9 mouse cellular contexts compared by ENCODE assay signal in genomic region chr10:93298208-93298607, GRCm38 (mm10). TPM values are rescaled to one million over a fixed set of nuclear protein-coding genes. Genes with fewer than 3 reads are reported as not detected.
DNase-seq lines count a peak whose midpoint lies in the region; ATAC-seq lines count a peak whose summit lies in the region.
"Had no signal": no experiment of that assay in that cellular context is flagged by ENCODE, and none has a peak within 500 bp of the region (broad histone marks: within the 10 kb centered on the region; RNA-seq: fewer than 3 reads in every experiment).

No protein-coding gene starts in this region.

- peaks cover 9% of the 10 kb centered on the region; the same call in 1 of the 2 replicates for H3K4me1 ChIP-seq in hindbrain, embryonic 13.5 days (replicated peaks)
- H3K4me1 ChIP-seq in hindbrain, embryonic 14.5 days (replicated peaks; ENCODE audit: control insufficient read depth, insufficient read depth, low read length) = 0 out of 2 replicates have a peak, but pooled peaks cover 4% of the 10 kb centered on the region
- peaks cover 39% of the 10 kb centered on the region for H3K4me1 ChIP-seq in lung, embryonic 15.5 days
- peaks cover 65% of the 10 kb centered on the region for H3K4me1 ChIP-seq in embryonic facial prominence, embryonic 10.5 days
- peaks cover 12% of the 10 kb centered on the region; the same call in 1 of the 2 replicates for H3K4me1 ChIP-seq in neural tube, embryonic 15.5 days

- DNase-seq in hindbrain, embryonic 14.5 days (ENCODE audit: low spot score) = no peak
- DNase-seq in lung, postnatal 36 days = no peak
- DNase-seq in embryonic facial prominence, embryonic 10.5 days (ENCODE audit: low spot score) = no peak
- DNase-seq in spleen, postnatal 14 days (ENCODE audit: low spot score in 2 of 2) = no peak
- DNase-seq: adrenal gland, postnatal 10 days; cerebellum, adult 9-11 months had no signal

- no peak overlapping the region for H3K4me3 ChIP-seq in hindbrain, embryonic 13.5 days
- H3K4me3 ChIP-seq in hindbrain, embryonic 14.5 days (replicated peaks; ENCODE audit: low read length) = no peak overlapping the region
- no peak overlapping the region for H3K4me3 ChIP-seq in lung, embryonic 15.5 days
- no peak overlapping the region for H3K4me3 ChIP-seq in embryonic facial prominence, embryonic 10.5 days
- H3K4me3 ChIP-seq in neural tube, embryonic 15.5 days (replicated peaks) = no peak overlapping the region

- no peaks in the 10 kb centered on the region for H3K36me3 ChIP-seq in hindbrain, embryonic 13.5 days
- H3K36me3 ChIP-seq in hindbrain, embryonic 14.5 days (replicated peaks; ENCODE audit: control insufficient read depth, insufficient read depth) = no peaks in the 10 kb centered on the region
- H3K36me3 ChIP-seq in lung, embryonic 15.5 days = no peaks in the 10 kb centered on the region
- peaks cover 26% of the 10 kb centered on the region for H3K36me3 ChIP-seq in embryonic facial prominence, embryonic 10.5 days (replicated peaks)
- no peaks in the 10 kb centered on the region for H3K36me3 ChIP-seq in neural tube, embryonic 15.5 days

- WGBS in hindbrain, embryonic 13.5 days = 67% methylated on average over 7 of the region's 7 CpGs
- WGBS in hindbrain, embryonic 14.5 days = 66% methylated on average over 7 of the region's 7 CpGs
- WGBS in lung, embryonic 15.5 days = 36% methylated on average over 7 of the region's 7 CpGs
- WGBS in embryonic facial prominence, embryonic 10.5 days = 57% methylated on average over 7 of the region's 7 CpGs
- 59% methylated on average over 7 of the region's 7 CpGs for WGBS in neural tube, embryonic 15.5 days

- H3K27ac ChIP-seq in hindbrain, embryonic 13.5 days = peak overlapping the region; percentile 2; the same call in 1 of the 2 replicates
- H3K27ac ChIP-seq in hindbrain, embryonic 14.5 days = no peak overlapping the region
- peak overlapping the region; percentile 74 for H3K27ac ChIP-seq in lung, embryonic 15.5 days
- H3K27ac ChIP-seq in embryonic facial prominence, embryonic 10.5 days (replicated peaks) = 0 out of 2 replicates have a peak overlapping the region, but pooled peaks have one; percentile 26
- peak overlapping the region; percentile 48; the same call in 1 of the 2 replicates for H3K27ac ChIP-seq in neural tube, embryonic 15.5 days (replicated peaks)

- H3K9me3 ChIP-seq in hindbrain, embryonic 13.5 days = no peaks in the 10 kb centered on the region
- H3K9me3 ChIP-seq in hindbrain, embryonic 14.5 days (ENCODE audit: control insufficient read depth, low read length) = no peaks in the 10 kb centered on the region
- no peaks in the 10 kb centered on the region for H3K9me3 ChIP-seq in lung, embryonic 15.5 days
- H3K9me3 ChIP-seq in embryonic facial prominence, embryonic 10.5 days = no peaks in the 10 kb centered on the region
- no peaks in the 10 kb centered on the region for H3K9me3 ChIP-seq in neural tube, embryonic 15.5 days (replicated peaks)

- no peaks in the 10 kb centered on the region for H3K27me3 ChIP-seq in hindbrain, embryonic 13.5 days
- H3K27me3 ChIP-seq in hindbrain, embryonic 14.5 days (ENCODE audit: control insufficient read depth, insufficient read depth, low read length) = no peaks in the 10 kb centered on the region
- H3K27me3 ChIP-seq in lung, embryonic 15.5 days = no peaks in the 10 kb centered on the region
- no peaks in the 10 kb centered on the region for H3K27me3 ChIP-seq in embryonic facial prominence, embryonic 10.5 days (replicated peaks; ENCODE audit: low read depth, poor library complexity, severe bottlenecking)
- no peaks in the 10 kb centered on the region for H3K27me3 ChIP-seq in neural tube, embryonic 15.5 days (replicated peaks)

- H3K4me2 ChIP-seq in hindbrain, embryonic 13.5 days = no peak overlapping the region
- H3K4me2 ChIP-seq in hindbrain, embryonic 14.5 days (replicated peaks) = no peak overlapping the region
- H3K4me2 ChIP-seq in lung, embryonic 15.5 days = peak overlapping the region; percentile 17; the same call in 1 of the 2 replicates
- no peak overlapping the region for H3K4me2 ChIP-seq in neural tube, embryonic 15.5 days

- 0 out of 2 replicates have a peak overlapping the region, but pooled peaks have one; percentile 8 for H3K9ac ChIP-seq in hindbrain, embryonic 13.5 days
- H3K9ac ChIP-seq in hindbrain, embryonic 14.5 days = no peak overlapping the region
- H3K9ac ChIP-seq in lung, embryonic 15.5 days = no peak overlapping the region
- no peak overlapping the region for H3K9ac ChIP-seq in neural tube, embryonic 15.5 days (replicated peaks)

- no peak for ATAC-seq in hindbrain, embryonic 13.5 days (ENCODE audit: low FRiP score)
- ATAC-seq in hindbrain, embryonic 14.5 days (ENCODE audit: low FRiP score) = no peak
- ATAC-seq in lung, embryonic 15.5 days (ENCODE audit: borderline replicate concordance, extremely low read depth, low FRiP score, low TSS enrichment) = peak; percentile 43
- ATAC-seq in neural tube, embryonic 15.5 days (ENCODE audit: low FRiP score) = no peak

RNA-seq across cellular contexts. Expression of gene Elk3, which starts 12.7 kb away (rescaled TPM):
- polyA plus RNA-seq in hindbrain, embryonic 13.5 days (2015; fragmentation: Nextera tagmentation; extraction: Ambion mirVana) = 10.4 and 13.0 TPM in 2 replicates
- polyA plus RNA-seq in hindbrain, embryonic 14.5 days (2014; fragmentation: Nextera tagmentation; extraction: Ambion mirVana) = 7.9 and 11.3 TPM in 2 replicates
- 51.9 and 52.3 TPM in 2 replicates for polyA plus RNA-seq in lung, embryonic 15.5 days (2015; fragmentation: Nextera tagmentation; extraction: Ambion mirVana)
- polyA plus RNA-seq in embryonic facial prominence, embryonic 10.5 days (2016; fragmentation: Nextera tagmentation; extraction: Ambion mirVana) = 25.3 and 30.6 TPM in 2 replicates
- polyA plus RNA-seq in neural tube, embryonic 15.5 days (2015; fragmentation: Nextera tagmentation; extraction: Ambion mirVana) = 8.6 and 10.1 TPM in 2 replicates
